Mouse (Mus musculus) C2C12 (cell line): ENCODE measurements around the gene Arl5c. TPM values are rescaled to one million over a fixed set of nuclear protein-coding genes. Genes with fewer than 3 reads are reported as not detected.

Source experiments
- H3K27me3 ChIP-seq: one replicate; pipeline ENCODE4 v1.6.1; 2011; ENCODE audit not compliant: control insufficient read depth, insufficient read depth, insufficient read length
- H3K36me3 ChIP-seq: one replicate; pipeline ENCODE4 v1.6.1; 2011; ENCODE audit not compliant: control insufficient read depth, insufficient read depth
- H3K4me3 ChIP-seq: one replicate; pipeline ENCODE4 v1.5.1; 2011; ENCODE audit warnings: mild to moderate bottlenecking, control low read depth; ENCODE audit not compliant: poor library complexity, insufficient read depth, severe bottlenecking
- H3K79me2 ChIP-seq: one replicate; pipeline ENCODE4 v1.6.1; 2011; ENCODE audit not compliant: control insufficient read depth, insufficient read depth
- H3K79me3 ChIP-seq: one replicate; pipeline ENCODE4 v1.6.1; 2011; ENCODE audit warnings: low read depth, control low read depth
- H3ac ChIP-seq: one replicate; pipeline ENCODE3; 2011; ENCODE audit warnings: low read depth; ENCODE audit not compliant: control insufficient read depth, insufficient read length
- CEBPB ChIP-seq: IDR thresholded peaks from one replicate; pipeline ENCODE4 v1.6.1; 2011; ENCODE audit warnings: low read depth, mild to moderate bottlenecking, control low read depth, moderate library complexity
- CTCF ChIP-seq: IDR thresholded peaks from one replicate; pipeline ENCODE4 v1.5.1; 2011; ENCODE audit not compliant: control insufficient read depth, insufficient read depth, insufficient read length
- FOSL1 ChIP-seq: IDR thresholded peaks from one replicate; pipeline ENCODE4 v1.8.0; 2011; ENCODE audit warnings: mild to moderate bottlenecking, low read length; ENCODE audit not compliant: poor library complexity, insufficient read depth, severe bottlenecking
- MAX ChIP-seq: IDR thresholded peaks from one replicate; pipeline ENCODE4 v1.6.1; 2011; ENCODE audit warnings: mild to moderate bottlenecking, control low read depth
- MYOD1 ChIP-seq: IDR thresholded peaks from one replicate; pipeline ENCODE4 v1.6.1; 2011; ENCODE audit warnings: low read depth; ENCODE audit not compliant: control insufficient read depth, insufficient read length
- MYOG ChIP-seq: IDR thresholded peaks from one replicate; pipeline ENCODE4 v1.6.1; 2011; ENCODE audit not compliant: control insufficient read depth, insufficient read length; ENCODE audit errors: extremely low read depth
- USF1 ChIP-seq: IDR thresholded peaks from one replicate; pipeline ENCODE4 v1.6.1; 2011; ENCODE audit warnings: low read depth, mild to moderate bottlenecking, control low read depth, moderate library complexity
- polyA plus RNA-seq: library from polyadenylated mRNA; unstranded; fragments of >200 nt; fragmentation: generic; extraction: Trizol; gene quantifications from one replicate; pipeline ENCODE4 v1.2.1, GENCODE M21; 2012; ENCODE audit warnings: missing spikeins

Arl5c gene
- polyA plus RNA-seq, 1 experiment = 0.54 TPM

GRCm38 (mm10) chr11:98035977-98036377 lies 40.0 kb upstream of the Arl5c start:
- H3K79me3 ChIP-seq = no peaks in the 10 kb centered on the region

DNA sequence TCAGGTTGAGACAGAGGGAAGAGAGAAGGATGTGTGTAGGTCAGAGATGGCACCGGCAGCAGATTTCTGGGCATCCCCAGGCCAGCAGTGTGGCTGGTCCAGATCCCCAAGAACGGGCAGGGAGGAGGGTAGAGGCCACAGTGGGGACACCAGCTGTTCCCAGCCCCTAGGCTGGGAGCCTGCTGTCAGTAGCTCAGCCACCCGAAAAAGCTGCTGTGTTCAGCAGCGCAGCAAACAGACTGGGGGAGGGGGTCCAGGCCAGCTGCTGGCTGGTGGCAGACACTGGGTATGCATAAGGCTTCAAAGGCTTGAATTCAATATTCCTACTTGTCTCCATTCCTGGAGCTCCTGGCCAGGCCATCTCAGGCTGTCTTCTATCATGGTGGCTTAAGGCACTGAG lies 38.9 kb upstream of the Arl5c start:
- Histone ChIP-seq H3K27me3 (no peaks in the 10 kb centered on the region), H3K4me3 (no peak overlapping the region), H3K79me2 (peaks cover 1% of the 10 kb centered on the region), H3ac (no peak overlapping the region), H3K36me3 (peaks cover 56% of the 10 kb centered on the region), H3K79me3 (no peaks in the 10 kb centered on the region)
- no peak for TF ChIP-seq FOSL1
- no peak for TF ChIP-seq MYOG
- TF ChIP-seq MYOD1 = no peak
- no peak for TF ChIP-seq CEBPB
- no peak for TF ChIP-seq MAX
- TF ChIP-seq CTCF = no peak
- TF ChIP-seq USF1 = no peak

More at GRCm38 (mm10) chr11:98035977-98036377, 40.0 kb upstream of the Arl5c start:
- Histone ChIP-seq H3K4me3 (no peak overlapping the region), H3K79me2 (no peaks in the 10 kb centered on the region), H3K27me3 (no peaks in the 10 kb centered on the region), H3ac (peak overlapping the region; percentile 27), H3K36me3 (peaks cover 54% of the 10 kb centered on the region)
- TF ChIP-seq MYOG = no peak
- no peak for TF ChIP-seq CTCF
- TF ChIP-seq FOSL1 = peak; percentile 36
- no peak for TF ChIP-seq CEBPB
- no peak for TF ChIP-seq USF1
- TF ChIP-seq MAX = peak; percentile 55
- TF ChIP-seq MYOD1 = peak; percentile 52

DNA sequence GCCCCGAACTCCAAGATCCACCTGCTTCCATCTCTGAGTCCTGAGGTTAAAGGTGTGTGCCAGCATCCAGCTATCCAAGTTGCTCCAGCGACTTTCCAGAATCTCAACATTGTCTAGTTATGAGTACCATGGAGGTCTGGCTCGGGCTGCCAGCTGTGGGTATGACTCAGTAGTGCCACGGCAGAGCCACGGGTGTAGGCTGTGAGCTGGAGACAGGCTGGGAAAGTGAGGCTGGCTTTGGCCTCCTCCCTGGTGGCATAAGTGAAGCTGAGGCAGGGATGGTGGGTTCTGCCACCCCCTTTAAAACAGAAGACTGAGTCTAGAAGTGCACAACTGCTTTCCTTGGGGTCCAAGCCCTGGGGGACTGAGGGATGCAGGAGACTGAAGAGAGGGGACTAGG lies 38.1 kb upstream of the Arl5c start:
- no peak overlapping the region for H3K4me3 ChIP-seq
- H3K79me3 ChIP-seq = peaks cover 4% of the 10 kb centered on the region
- H3ac ChIP-seq = peak overlapping the region; percentile 13
- peaks cover 56% of the 10 kb centered on the region for H3K36me3 ChIP-seq
- no peaks in the 10 kb centered on the region for H3K27me3 ChIP-seq
- H3K79me2 ChIP-seq = peaks cover 9% of the 10 kb centered on the region
- TF ChIP-seq MYOD1 (peak; percentile 18), MYOG (no peak), FOSL1 (no peak)

- Histone ChIP-seq H3ac (no peak overlapping the region), H3K36me3 (peaks cover 51% of the 10 kb centered on the region), H3K27me3 (no peaks in the 10 kb centered on the region), H3K79me2 (peaks cover 33% of the 10 kb centered on the region), H3K79me3 (peaks cover 25% of the 10 kb centered on the region), H3K4me3 (no peak overlapping the region)
- TF ChIP-seq USF1 (no peak), MAX (no peak), MYOG (no peak), CTCF (peak; percentile 71), FOSL1 (no peak), MYOD1 (no peak)
Measured at GRCm38 (mm10) chr11:98031443-98031770, 35.4 kb upstream of the Arl5c start.

- no peak overlapping the region for H3ac ChIP-seq
- TF ChIP-seq MAX (no peak), CTCF (no peak), FOSL1 (no peak), USF1 (no peak), MYOD1 (no peak)
- no peak overlapping the region for H3K4me3 ChIP-seq
- H3K79me3 ChIP-seq = peaks cover 25% of the 10 kb centered on the region
- peaks cover 51% of the 10 kb centered on the region for H3K36me3 ChIP-seq
- H3K27me3 ChIP-seq = no peaks in the 10 kb centered on the region
- peaks cover 33% of the 10 kb centered on the region for H3K79me2 ChIP-seq
Measured at GRCm38 (mm10) chr11:98030701-98031442, 34.9 kb upstream of the Arl5c start.

GRCm38 (mm10) chr11:98027785-98028184 lies 31.8 kb upstream of the Arl5c start:
- H3K27me3 ChIP-seq = no peaks in the 10 kb centered on the region
- peak overlapping the region; percentile 100 for H3K4me3 ChIP-seq
- H3ac ChIP-seq = peak overlapping the region; percentile 98
- peaks cover 25% of the 10 kb centered on the region for H3K79me3 ChIP-seq
- H3K79me2 ChIP-seq = peaks cover 33% of the 10 kb centered on the region
- TF ChIP-seq FOSL1 (no peak), MAX (no peak), CEBPB (no peak), MYOD1 (no peak), USF1 (no peak), MYOG (no peak), CTCF (no peak)
- peaks cover 43% of the 10 kb centered on the region for H3K36me3 ChIP-seq
